Mouse (Mus musculus): ENCODE data around the gene Nkx1-1.

The Nkx1-1 gene

DNA sequence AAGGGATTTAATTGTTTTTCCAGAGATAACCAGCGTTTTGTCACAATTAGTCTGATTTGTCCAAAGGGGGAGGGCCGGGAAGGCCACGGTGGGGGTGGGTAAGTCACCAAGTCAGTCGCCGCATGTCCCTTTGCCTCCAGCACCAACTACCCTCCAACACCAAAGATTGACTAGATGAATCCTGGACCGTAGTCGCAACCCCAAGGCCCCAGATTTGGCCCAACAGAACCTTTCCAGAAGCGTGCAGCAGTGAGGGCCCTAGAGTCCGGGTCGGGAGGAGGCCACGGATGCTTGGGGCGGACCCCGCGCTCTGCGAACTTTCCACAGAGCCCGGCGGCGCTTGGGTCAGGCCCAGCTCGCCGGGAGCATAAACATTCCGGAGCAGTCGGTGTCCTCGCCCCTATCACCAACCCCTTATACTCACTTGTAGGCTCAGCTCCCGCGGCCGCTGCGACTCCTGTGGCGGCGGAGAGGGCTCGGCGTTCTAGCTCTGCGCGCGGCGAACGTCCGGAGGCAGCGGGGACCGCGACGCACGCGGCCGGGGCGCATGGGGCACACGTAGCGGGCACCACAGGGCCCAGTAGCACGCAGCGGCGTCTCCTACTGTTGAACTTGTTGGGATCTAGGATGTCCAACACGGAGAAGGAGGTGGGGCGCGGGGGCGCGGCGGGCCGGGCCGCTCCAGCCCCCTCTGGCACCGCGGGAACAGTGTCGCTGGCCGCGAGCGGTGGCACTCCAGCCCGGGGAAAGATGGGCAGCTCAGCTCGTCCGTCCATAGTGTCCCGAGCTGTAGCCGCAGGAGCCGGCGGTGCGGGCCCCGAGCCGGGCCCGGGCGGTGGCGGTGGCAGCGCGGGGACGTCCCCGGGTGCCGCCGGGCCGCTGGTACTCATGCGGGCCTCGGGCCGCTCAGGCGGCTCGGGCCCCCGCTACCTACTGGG, at the start of gene Nkx1-1:
Nkx1-1 (minus strand) TSS at position 776 of the 938 bp plus-strand sequence.
- no peak for DNase-seq

DNA sequence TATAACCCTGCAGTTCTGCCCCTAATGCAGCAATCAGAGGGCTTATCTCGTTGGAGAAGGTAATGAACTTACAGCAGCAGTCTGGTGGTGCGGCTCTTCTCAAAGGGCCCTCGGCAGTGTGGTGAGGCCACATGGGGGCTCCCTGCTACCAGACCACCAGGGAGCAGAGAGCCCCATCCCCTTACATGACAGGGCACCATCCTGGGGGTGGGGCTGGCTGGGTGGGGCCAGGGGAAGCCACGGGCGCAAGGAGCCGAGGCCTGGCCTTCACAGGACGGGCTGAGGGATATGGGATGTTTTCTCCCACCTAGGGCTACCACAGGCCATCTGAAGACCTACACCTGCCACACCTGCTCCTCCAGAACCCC, 47.5 kb upstream of the Nkx1-1 start:
- no peak for DNase-seq

DNA sequence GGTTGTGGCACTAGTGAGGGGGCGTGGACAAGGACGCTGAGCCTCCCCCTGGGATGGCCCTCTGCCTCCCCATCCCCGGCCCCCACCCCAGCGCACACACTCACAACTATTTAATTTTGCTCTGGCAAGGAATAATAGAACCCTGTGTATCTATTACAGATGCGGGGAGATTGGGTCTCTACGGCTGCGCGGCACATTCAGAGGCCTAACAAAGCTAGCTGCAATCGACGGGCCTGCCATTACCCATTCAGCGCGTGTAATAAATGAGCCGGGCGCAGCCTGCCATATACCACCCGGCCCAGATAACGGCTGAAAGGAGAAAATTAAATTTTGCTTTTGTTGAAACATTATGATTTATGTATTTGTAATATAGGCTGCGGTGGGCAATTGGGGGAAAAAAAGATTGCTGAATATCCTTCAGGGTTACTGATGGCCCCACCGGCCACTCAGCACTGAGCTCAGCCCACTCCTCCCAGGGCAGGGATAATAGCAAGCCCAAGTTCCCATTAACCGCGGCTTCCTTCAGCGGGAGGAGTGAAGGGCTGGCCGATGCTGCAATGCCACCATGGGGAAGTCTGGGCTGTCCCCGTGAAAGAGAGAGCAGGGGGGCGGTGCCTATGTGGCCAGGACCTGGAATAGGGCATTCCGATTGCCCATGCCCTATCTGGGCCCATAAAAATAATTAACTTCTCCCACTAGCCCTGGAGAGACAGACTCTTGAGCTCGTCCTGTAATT, 47.0 kb upstream of the Nkx1-1 start:
- no peak for DNase-seq

DNA sequence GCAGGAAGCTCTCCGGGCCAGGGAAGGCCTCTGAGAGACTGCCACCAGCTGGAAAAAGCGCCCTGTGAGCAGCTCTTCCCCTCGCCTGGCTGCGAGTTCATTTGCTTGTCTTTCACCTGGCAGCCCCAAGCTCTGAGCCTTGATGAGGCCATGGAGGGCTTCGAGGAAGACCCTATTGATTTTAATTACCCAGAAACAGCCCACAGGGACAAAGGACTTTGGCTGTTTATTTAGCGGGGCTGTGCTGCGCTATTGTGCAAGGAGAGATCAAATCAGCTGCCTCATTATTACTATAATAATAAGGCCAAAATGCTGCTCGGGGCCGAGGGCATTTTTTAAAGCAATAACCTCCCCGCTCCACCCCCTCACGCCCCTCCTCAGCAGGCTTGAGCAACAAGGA, 31.7 kb upstream of the Nkx1-1 start:
- DNase-seq = no peak

DNA sequence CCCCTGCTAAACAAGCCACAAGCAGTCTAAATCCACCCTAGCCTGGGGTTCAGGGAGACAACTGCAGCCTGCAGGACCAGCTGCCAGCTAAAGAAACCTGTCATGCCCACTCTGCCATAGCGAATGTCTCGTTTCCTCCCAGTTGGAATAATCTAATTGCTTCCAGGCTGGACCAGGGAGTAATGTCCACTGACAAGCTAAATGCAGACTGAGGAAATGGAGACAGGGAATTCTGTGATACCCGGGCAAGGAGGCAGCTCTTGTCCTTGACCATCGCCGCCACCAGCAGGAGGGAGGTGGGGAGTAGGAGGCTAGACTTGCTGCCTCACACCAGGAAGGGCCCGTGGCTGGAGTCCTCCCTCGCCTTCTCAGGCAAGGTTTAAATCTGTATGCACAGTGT, 30.6 kb upstream of the Nkx1-1 start:
- no peak for DNase-seq

DNA sequence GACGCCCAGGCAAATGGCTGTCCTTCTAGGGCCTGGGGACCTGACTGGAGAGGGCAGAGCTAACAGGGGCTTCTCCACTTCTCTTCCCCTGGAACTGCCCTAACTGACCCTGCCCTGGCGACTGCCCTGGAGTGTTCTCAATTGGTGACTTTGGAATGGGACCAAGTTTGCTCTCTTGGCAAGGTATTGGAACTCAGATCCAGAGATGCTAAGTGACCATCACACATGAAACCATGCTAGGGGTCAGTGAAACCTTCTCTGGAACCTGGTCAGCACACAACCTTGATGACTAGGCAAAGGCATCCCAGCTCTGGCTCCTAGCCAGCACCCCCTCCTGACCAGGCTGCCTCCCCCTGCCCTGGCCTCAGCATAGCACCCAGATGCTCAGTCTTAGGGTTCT, 25.3 kb upstream of the Nkx1-1 start:
- no peak for DNase-seq

DNA sequence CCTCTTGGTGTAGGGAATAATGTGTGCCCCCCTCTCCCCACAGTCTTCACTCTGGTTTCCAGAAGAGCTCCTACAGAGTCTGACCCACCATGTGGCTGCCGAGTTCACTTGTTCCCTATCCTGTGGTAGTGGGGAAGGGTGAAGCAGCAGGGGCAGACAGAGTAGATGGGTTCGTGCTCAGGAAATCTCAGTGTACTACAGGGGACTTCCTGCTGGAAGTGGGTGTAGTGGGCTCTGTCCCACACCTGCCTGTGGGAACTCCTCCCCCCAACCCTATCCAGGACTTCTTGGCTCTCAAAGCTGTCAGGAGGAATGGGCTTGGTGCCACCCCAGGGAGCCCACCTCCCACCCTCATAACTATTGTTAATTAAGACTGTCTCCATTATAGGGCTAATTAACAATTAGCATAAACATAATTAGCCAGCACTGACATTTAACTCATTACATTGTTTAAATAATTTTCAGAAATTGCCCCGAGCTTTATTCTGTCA, 24.4 kb upstream of the Nkx1-1 start:
- DNase-seq = no peak

DNA sequence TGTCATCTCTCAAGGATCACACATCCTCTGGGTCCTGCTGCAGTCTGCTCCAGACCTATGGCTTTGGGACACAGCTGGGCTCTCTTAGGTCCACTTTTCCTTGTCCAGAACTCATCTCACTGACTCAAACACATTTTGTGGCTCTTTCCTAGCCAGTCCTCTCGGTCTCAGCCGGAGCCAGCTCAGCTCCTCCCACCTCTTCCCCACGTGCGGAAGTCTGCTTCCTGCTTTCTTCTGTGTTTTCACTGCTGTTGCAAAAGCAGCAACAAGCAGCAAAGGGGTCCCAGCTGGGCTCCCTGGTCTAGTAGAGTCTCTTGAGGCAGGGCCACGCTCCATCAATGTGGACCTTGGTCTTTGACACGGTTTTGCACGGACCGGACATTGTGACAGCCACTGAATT, 22.0 kb upstream of the Nkx1-1 start:
- no peak for DNase-seq

DNA sequence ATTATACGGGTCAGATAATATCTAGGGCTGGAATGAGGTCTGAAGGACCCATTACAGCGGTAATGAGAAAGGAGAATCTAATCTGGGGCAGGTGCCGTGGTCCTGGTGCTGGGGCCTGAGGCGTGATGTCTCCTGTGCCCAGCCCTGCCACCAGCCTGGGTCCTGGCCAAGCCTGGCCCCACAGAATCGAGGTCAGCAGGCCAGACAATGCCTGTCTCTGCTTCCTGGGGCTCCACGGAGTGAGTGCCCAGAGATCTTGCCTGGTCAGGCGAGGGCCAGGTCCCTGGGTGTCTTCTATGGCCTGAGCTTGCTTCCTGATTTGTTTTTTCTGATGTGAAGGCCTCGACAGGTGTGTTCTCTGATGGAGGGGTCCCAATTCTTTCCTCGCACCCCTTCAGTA, 10.0 kb upstream of the Nkx1-1 start:
- no peak for DNase-seq

DNA sequence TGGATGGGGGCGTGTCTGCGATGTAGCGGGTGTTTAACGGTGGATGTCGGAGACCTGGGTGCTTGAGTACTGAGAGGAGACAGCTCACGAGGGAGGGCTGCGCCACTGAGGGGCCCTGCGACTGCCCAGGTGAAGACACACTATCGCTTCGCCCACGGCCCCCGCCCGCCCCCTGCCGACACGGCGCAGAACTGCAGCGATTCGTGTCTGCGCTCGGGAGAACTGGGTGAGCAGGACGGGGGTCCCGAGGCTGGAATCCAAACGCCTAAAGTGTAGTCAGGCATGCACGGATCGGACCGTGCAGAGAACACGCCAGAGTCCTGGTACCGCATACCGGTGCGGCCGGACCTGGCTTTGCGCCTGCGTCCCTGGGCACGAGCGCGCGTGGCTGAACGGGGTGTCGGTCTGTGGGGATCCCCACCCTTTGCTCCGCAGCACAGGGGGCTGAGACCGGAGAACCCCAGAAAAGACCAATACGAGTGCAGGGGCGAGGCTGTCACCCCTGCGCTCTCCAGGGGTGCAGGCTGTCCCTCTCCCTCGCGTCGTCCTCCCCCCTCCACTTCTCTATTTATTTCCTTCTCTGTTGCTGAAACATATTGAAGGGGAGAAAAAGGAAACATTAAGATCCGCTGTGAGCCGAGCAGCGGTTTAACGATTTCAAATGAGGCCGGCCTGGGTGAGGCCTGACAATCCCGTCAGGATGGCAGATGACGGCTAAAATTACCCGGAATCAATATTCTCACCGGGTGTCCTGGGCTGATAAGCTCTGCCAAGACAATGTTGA, 9.3 kb upstream of the Nkx1-1 start:
- DNase-seq = no peak

DNA sequence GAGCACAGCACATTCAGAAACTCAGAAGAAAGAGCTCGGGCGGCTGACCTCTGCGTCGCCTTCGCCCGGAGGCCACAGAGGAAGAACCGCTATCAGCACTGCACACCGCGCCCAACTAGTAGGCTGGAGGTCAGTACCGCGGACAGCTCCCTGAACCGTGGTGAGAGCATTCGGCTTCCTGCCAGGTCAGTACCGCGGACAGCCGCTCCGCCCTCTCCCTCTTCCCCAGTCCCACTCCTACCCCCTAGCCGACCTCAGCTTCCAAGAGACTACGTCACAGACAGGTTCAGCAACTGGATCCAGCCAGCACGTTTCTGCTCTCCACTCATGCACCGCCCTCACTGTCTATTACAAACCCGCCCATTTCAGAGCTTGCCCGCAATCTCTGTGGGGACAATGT, 4.4 kb upstream of the Nkx1-1 start:
- no peak for DNase-seq

DNA sequence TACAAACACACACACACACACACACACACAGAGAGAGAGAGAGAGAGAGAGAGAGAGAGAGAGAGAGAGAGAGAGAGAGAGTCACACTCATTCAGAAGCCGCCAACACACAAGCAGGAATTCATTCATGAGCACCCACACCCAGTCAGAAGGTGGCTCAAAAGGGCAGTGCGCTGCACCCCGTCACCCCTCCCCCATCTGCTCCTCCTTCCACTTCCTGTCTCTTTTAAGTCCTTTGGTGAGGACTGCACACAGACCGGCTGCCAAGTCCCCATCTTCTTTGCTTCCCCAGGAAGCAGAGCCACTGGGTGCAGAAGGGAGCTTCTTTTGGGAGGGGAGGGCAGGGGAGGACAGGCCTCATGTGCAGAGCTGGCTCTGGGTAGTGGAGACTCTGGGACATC, 2.2 kb upstream of the Nkx1-1 start:
- DNase-seq = no peak

DNA sequence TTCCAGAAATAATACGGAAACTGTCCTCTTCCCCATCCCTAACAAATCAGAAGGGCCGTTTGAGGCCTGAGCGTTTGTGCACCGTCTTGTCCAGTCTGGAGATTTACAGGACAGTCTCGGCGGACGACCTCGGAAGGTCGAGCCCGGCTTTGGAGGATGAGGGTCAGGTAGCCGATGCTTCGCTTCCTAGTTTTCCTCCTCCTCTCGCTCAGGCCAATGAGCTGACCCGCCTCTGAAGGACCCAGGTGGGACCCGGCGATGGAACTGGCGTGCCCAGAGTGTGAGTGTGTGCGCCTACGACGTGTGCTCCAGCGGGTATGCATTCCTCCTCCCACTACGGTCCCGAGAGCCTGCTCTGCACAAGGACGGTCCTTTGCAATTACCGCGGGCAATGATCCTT, 1.4 kb upstream of the Nkx1-1 start:
- DNase-seq = no peak

DNA sequence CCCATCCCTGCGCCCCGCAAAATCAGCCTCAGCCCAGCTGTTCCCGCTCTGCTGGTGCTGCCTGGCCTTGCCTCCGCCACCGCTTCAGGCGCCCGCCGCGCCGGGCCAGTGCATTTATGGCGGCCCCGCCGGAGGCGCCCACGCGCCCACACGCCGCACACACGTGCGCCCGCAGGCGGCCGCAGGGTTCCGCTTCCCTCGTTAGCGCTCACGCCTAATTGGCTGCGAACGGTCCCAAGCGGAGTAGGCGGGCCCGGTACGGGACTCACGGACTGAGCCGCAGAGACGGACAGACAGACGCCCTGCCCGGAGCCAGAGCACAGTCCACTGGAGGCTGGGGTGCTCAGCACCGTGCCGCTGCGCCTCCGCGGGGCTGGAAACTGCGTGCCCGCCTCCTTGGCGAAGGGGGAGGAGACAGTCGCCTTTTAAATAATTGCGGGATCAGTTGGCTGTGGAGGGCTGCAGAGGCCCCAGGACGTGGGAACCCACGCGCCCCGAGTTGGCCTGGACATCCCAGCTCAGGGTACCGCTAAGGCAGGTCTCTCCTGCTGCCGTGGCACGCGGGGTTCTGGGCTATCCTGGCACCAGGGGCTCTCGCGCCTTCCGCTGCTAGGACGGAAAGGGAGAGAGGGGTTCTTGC, 485 bp upstream of the Nkx1-1 start:
- DNase-seq = no peak

DNA sequence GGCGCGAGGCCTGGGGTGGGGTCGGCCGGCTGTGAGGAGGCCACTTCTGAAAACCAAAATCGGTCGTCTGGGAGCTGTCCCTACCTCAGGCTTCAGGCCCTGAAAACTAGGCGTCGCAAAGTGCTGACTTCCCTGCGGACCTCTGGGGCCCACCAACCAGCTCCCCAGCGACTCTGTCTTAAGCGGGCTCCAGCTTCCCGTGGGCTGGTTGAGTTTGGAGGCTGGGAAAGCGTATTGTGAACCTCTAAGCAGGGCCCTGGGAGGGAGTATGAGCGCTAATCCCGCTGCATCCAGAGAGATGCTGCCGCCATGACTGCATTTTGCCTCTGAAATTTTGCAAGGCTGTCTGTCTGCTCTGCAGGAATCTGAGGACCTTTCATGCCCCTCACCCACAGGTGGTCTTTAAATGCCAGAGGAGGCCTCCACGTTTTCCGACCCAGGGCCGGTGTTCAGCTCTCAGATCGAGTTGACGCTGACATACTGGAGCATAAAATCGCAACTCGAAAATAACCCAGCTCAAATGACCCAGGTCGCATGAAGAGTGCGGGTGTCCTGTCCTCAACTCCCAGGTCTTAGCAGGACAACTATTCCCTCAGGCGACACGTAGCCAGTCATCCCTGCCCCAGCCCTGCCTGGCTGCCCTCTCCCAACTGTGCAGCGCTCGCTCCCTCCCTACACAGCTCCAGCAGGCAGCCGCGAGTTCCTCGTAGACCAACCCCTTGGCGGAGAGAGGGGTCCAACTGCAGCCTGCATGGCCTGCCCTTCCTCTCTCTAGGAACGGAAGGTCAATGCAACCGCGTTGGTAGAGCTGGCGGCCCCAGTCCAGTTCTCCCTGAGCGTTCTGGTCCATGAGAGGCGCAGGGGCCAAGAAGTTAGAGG, 1.5 kb downstream of the Nkx1-1 start:
- no peak for DNase-seq

DNA sequence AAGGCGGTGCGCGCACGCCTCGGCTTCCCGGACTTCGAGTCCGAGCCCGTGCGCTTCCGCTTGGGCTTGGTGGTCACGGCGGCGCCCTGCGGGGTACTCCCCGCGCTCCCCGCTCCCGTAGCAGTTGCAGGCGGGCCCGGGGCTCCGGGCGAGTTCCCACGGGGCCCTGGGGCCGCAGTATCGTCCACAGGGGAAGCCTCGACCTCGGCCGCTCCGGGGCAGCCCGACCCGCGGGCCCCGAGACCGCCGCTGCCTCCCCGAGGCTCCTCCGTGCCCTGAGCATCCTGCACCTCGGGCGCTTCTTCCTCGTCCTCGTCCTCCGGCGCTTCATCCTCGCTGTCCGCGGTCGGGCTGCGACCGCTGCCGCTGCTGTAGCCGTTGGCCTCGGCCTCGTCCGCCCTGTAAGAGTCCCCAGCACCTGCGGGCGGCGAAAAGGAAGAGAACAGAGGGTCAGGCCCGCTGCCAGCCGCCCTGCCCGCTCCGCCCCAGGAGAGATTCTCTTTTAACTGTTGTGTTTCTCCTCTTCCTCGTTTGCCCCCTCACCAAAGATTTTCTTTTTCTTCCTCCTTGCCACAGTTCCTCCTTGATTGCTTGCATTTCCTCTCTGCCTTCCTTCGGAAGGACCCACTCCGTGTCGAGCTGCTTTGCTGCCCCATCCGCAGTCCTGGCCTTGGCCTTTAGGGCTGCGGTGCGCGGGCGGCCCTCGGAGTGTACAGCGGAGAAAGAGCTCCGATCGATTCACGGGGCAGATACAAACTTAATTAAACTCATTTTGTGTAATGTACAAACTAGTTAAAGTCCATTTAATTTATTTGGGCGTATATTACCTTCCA, 2.4 kb downstream of the Nkx1-1 start:
- no peak for DNase-seq

DNA sequence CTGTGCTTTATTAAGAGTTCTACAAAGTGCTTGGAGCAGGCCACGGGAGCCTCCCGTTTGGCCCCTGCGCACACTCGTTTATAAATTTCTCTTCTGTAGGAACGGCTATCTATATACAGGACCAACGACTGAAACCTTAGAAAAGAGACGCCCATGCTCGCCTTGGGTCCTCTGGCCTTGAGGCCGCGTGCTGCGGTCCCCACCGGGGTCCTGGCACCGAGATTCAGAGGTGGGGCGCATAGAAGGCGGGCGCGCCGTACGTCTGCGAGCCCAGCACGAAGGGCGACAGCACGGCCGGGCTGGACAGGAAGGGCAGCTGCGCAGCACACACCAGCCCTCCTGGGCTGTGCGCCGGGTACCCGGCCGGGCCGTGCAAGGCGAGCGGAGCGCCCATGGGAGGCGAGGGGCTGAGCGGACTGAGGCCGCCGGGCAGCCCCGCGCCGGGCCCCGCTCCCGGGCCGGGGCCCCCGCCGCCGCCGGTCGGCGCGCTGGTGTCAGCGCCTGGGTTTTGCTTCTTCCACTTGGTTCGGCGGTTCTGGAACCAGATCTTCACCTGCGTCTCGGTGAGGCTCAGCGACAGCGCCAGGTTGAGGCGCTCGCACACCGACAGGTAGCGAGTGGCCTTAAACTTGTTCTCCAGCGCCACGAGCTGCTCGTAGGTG, 3.1 kb downstream of the Nkx1-1 start:
- no peak for DNase-seq

DNA sequence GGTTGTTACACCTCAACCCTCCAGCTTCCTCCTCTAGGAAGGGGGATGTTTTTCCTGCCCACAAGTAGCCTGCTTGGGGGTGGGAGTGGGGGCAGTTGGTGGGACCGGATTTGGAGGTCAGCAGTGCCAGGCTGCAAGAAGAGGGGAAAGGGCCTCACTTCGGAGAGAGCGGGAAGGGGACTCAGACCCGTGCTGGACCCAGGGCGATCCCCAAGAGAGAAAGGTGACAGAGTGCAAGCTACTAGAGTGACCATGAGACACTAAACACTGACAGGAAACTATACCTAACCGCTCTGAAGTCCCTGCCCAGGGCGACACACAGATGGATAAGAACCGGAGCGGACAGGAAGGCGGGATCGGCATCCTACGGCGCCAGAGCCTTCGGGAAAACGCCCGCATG, 3.7 kb downstream of the Nkx1-1 start:
- DNase-seq = no peak

DNA sequence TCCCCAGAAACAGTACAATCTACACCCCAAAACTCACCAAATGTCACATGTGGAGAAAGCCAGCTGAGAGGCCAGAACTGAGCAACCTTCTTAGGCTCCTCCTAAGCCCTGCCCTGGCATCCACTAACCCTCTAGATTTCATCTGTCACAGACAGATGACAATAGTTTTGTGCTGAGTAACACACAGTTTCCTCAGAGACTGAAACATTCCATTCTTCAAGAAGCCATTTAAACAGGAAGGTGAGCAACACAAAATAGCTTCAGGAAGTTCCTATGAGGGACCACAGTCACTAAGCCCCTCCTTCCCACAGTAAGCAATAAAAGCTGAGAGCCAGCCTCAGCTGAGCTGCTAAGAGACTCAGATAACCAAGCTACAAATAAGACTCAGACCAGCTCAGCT, 6.3 kb downstream of the Nkx1-1 start:
- no peak for DNase-seq

DNA sequence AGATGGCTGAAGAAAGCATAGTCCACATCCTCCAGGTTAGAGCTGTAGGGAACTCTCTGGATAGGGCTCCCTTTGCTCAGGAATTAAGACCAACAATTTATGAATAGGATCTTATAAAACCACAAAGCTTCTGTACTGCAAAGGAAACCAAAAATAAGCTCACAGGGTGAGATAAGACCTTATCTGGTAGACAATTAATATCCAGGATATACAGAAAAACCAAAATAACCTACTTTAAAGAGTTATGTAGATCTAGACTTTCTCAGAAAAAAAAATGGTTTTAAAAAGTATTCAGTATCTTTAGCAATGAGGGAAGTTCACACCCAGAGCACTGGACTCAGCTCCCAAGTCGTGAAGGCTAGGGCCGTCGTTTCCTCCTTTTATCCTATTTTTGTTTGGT, 13.5 kb downstream of the Nkx1-1 start:
- no peak for DNase-seq

Measured in cerebellum, adult 11-12 months (tissue).